Mouse (Mus musculus): ENCODE measurements around the gene Cyb561a3. TPM values are rescaled to one million over a fixed set of nuclear protein-coding genes. Genes with fewer than 3 reads are reported as not detected.

Cyb561a3 gene
- polyA plus RNA-seq, 1 experiment from 2014 or later, result 22.8 TPM

DNA sequence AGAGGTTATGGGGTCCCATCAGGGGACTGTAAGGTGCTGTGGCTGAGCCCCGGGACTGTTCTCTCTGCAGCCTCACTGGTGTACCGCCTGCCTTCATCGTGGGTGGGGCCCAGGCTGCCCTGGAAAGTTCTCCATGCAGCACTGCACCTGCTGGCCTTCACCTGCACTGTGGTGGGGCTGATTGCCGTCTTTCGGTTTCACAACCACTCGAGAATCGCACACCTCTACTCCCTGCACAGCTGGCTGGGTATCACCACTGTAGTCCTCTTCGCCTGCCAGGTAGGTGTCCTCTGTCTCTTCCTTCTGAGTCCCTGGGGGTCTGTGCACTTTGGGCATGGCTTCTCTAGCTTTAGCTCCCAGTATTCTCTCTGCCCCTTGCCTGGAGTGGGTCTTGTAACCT lies 8.1 kb downstream of the Cyb561a3 start:
- Histone ChIP-seq H3K27ac (ENCODE audit: low read length) (no peak overlapping the region), H3K27me3 (ENCODE audit: control insufficient read depth, insufficient read depth, low read length) (no peaks in the 10 kb centered on the region), H3K36me3 (ENCODE audit: control insufficient read depth, insufficient read depth) (peaks cover 6% of the 10 kb centered on the region), H3K4me1 (ENCODE audit: control insufficient read depth, insufficient read depth, low read length) (no peaks in the 10 kb centered on the region; the same call in 1 of the 2 replicates), H3K4me2 (ENCODE audit: low read depth, low read length) (no peak overlapping the region), H3K9ac (ENCODE audit: low read length) (no peak overlapping the region), H3K4me3 (ENCODE audit: low read length) (no peak overlapping the region), H3K9me3 (replicated peaks; ENCODE audit: control insufficient read depth, low read length) (no peaks in the 10 kb centered on the region)
- no peak for ATAC-seq (replicated peaks; ENCODE audit: extremely low read depth, insufficient read depth, low FRiP score)
- 87% methylated on average over 8 of the region's 8 CpGs for WGBS

- Histone ChIP-seq H3K4me1 (ENCODE audit: control insufficient read depth, insufficient read depth, low read length) (no peaks in the 10 kb centered on the region; the same call in 1 of the 2 replicates), H3K4me2 (ENCODE audit: low read depth, low read length) (no peak overlapping the region), H3K36me3 (ENCODE audit: control insufficient read depth, insufficient read depth) (peaks cover 8% of the 10 kb centered on the region), H3K27me3 (ENCODE audit: control insufficient read depth, insufficient read depth, low read length) (no peaks in the 10 kb centered on the region), H3K27ac (ENCODE audit: low read length) (no peak overlapping the region), H3K9me3 (replicated peaks; ENCODE audit: control insufficient read depth, low read length) (no peaks in the 10 kb centered on the region), H3K4me3 (ENCODE audit: low read length) (no peak overlapping the region), H3K9ac (ENCODE audit: low read length) (no peak overlapping the region)
- no peak for ATAC-seq (replicated peaks; ENCODE audit: extremely low read depth, insufficient read depth, low FRiP score)
- WGBS, result 84% methylated on average over 8 of the region's 8 CpGs
Observed at GRCm38 (mm10) chr19:10587231-10587630, 10.3 kb downstream of the Cyb561a3 start.

- peaks cover 8% of the 10 kb centered on the region for H3K36me3 ChIP-seq (ENCODE audit: control insufficient read depth, insufficient read depth)
- H3K9me3 ChIP-seq (replicated peaks; ENCODE audit: control insufficient read depth, low read length), result no peaks in the 10 kb centered on the region
- no peaks in the 10 kb centered on the region for H3K27me3 ChIP-seq (ENCODE audit: control insufficient read depth, insufficient read depth, low read length)
- H3K4me2 ChIP-seq (ENCODE audit: low read depth, low read length), result no peak overlapping the region
- H3K4me3 ChIP-seq (ENCODE audit: low read length), result no peak overlapping the region
- no peaks in the 10 kb centered on the region for H3K4me1 ChIP-seq (ENCODE audit: control insufficient read depth, insufficient read depth, low read length)
- ATAC-seq (replicated peaks; ENCODE audit: extremely low read depth, insufficient read depth, low FRiP score), result no peak
- H3K9ac ChIP-seq (ENCODE audit: low read length), result no peak overlapping the region
- 63% methylated on average over 5 of the region's 5 CpGs for WGBS
- H3K27ac ChIP-seq (ENCODE audit: low read length), result no peak overlapping the region
Observed at GRCm38 (mm10) chr19:10589127-10589857, 12.3 kb downstream of the Cyb561a3 start.

GRCm38 (mm10) chr19:10590301-10590700 lies 13.3 kb downstream of the Cyb561a3 start:
- ATAC-seq (replicated peaks; ENCODE audit: extremely low read depth, insufficient read depth, low FRiP score), result no peak
- Histone ChIP-seq H3K9me3 (replicated peaks; ENCODE audit: control insufficient read depth, low read length) (no peaks in the 10 kb centered on the region), H3K4me3 (ENCODE audit: low read length) (no peak overlapping the region), H3K4me2 (ENCODE audit: low read depth, low read length) (no peak overlapping the region), H3K36me3 (ENCODE audit: control insufficient read depth, insufficient read depth) (peaks cover 6% of the 10 kb centered on the region), H3K9ac (ENCODE audit: low read length) (no peak overlapping the region), H3K4me1 (ENCODE audit: control insufficient read depth, insufficient read depth, low read length) (no peaks in the 10 kb centered on the region), H3K27ac (ENCODE audit: low read length) (no peak overlapping the region), H3K27me3 (ENCODE audit: control insufficient read depth, insufficient read depth, low read length) (no peaks in the 10 kb centered on the region)
- 70% methylated on average over 3 of the region's 3 CpGs for WGBS

GRCm38 (mm10) chr19:10591659-10592377 lies 14.8 kb downstream of the Cyb561a3 start:
- no peak overlapping the region for H3K4me3 ChIP-seq (ENCODE audit: low read length)
- H3K27ac ChIP-seq (ENCODE audit: low read length), result no peak overlapping the region
- H3K9ac ChIP-seq (ENCODE audit: low read length), result no peak overlapping the region
- no peak overlapping the region for H3K4me2 ChIP-seq (ENCODE audit: low read depth, low read length)
- WGBS, result 88% methylated on average over 6 of the region's 6 CpGs
- no peaks in the 10 kb centered on the region for H3K9me3 ChIP-seq (replicated peaks; ENCODE audit: control insufficient read depth, low read length)
- no peak for ATAC-seq (replicated peaks; ENCODE audit: extremely low read depth, insufficient read depth, low FRiP score)
- H3K4me1 ChIP-seq (ENCODE audit: control insufficient read depth, insufficient read depth, low read length), result no peaks in the 10 kb centered on the region
- H3K27me3 ChIP-seq (ENCODE audit: control insufficient read depth, insufficient read depth, low read length), result no peaks in the 10 kb centered on the region
- H3K36me3 ChIP-seq (ENCODE audit: control insufficient read depth, insufficient read depth), result peaks cover 6% of the 10 kb centered on the region

- Histone ChIP-seq H3K9me3 (replicated peaks; ENCODE audit: control insufficient read depth, low read length) (no peaks in the 10 kb centered on the region), H3K4me1 (ENCODE audit: control insufficient read depth, insufficient read depth, low read length) (peaks cover 9% of the 10 kb centered on the region; the same call in 1 of the 2 replicates), H3K9ac (ENCODE audit: low read length) (no peak overlapping the region), H3K4me2 (ENCODE audit: low read depth, low read length) (no peak overlapping the region), H3K36me3 (ENCODE audit: control insufficient read depth, insufficient read depth) (no peaks in the 10 kb centered on the region), H3K27ac (ENCODE audit: low read length) (no peak overlapping the region), H3K4me3 (ENCODE audit: low read length) (no peak overlapping the region), H3K27me3 (ENCODE audit: control insufficient read depth, insufficient read depth, low read length) (no peaks in the 10 kb centered on the region)
- no peak for ATAC-seq (replicated peaks; ENCODE audit: extremely low read depth, insufficient read depth, low FRiP score)
- WGBS, result 31% methylated on average over 3 of the region's 3 CpGs
Observed at GRCm38 (mm10) chr19:10598188-10598587, 21.2 kb downstream of the Cyb561a3 start.

- H3K27me3 ChIP-seq (ENCODE audit: control insufficient read depth, insufficient read depth, low read length), result no peaks in the 10 kb centered on the region
- no peak for ATAC-seq (replicated peaks; ENCODE audit: extremely low read depth, insufficient read depth, low FRiP score)
- WGBS, result 83% methylated on average over 2 of the region's 2 CpGs
Observed at GRCm38 (mm10) chr19:10599648-10600047, 22.7 kb downstream of the Cyb561a3 start.

GRCm38 (mm10) chr19:10602247-10602769 lies 25.3 kb downstream of the Cyb561a3 start:
- 14% methylated on average over 6 of the region's 6 CpGs for WGBS
- H3K4me3 ChIP-seq (ENCODE audit: low read length), result peak overlapping the region; percentile 42
- no peaks in the 10 kb centered on the region for H3K36me3 ChIP-seq (ENCODE audit: control insufficient read depth, insufficient read depth)
- H3K4me1 ChIP-seq (ENCODE audit: control insufficient read depth, insufficient read depth, low read length), result peaks cover 21% of the 10 kb centered on the region
- H3K9ac ChIP-seq (ENCODE audit: low read length), result peak overlapping the region; percentile 72
- ATAC-seq (replicated peaks; ENCODE audit: extremely low read depth, insufficient read depth, low FRiP score), result no peak
- peak overlapping the region; percentile 86 for H3K27ac ChIP-seq (ENCODE audit: low read length)
- no peaks in the 10 kb centered on the region for H3K9me3 ChIP-seq (replicated peaks; ENCODE audit: control insufficient read depth, low read length)
- H3K4me2 ChIP-seq (ENCODE audit: low read depth, low read length), result peak overlapping the region; percentile 67
- H3K27me3 ChIP-seq (ENCODE audit: control insufficient read depth, insufficient read depth, low read length), result no peaks in the 10 kb centered on the region

More at GRCm38 (mm10) chr19:10599648-10600047, 22.7 kb downstream of the Cyb561a3 start:
- no peak overlapping the region for H3K4me2 ChIP-seq (ENCODE audit: low read depth, low read length)
- no peak overlapping the region for H3K4me3 ChIP-seq (ENCODE audit: low read length)
- no peak overlapping the region for H3K27ac ChIP-seq (ENCODE audit: low read length)
- H3K9ac ChIP-seq (ENCODE audit: low read length), result no peak overlapping the region
- no peaks in the 10 kb centered on the region for H3K9me3 ChIP-seq (replicated peaks; ENCODE audit: control insufficient read depth, low read length)
- no peaks in the 10 kb centered on the region for H3K36me3 ChIP-seq (ENCODE audit: control insufficient read depth, insufficient read depth)
- H3K4me1 ChIP-seq (ENCODE audit: control insufficient read depth, insufficient read depth, low read length), result peaks cover 11% of the 10 kb centered on the region

DNA sequence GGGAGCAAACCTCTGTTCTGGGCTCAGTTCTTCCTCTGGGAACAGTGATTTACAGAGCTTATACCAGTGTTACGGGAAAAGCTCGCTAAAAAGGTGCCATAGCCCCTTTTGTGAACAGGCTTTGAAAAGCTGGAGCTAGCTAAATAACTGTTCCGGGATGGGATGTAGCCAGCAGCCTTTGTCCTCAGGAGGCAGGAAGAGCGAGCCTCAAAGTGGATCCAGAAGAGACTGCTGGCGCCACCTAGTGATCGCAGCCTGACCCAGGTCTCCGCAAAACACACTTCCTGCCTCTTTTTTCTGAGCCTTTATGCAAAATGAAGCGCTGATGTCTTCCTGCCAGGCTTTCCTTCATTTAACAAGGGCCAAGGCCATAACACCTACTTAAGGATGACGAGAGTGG lies 25.8 kb downstream of the Cyb561a3 start:
- H3K9me3 ChIP-seq (replicated peaks; ENCODE audit: control insufficient read depth, low read length), result no peaks in the 10 kb centered on the region
- peak; percentile 53 for ATAC-seq (replicated peaks; ENCODE audit: extremely low read depth, insufficient read depth, low FRiP score)
- peaks cover 21% of the 10 kb centered on the region for H3K4me1 ChIP-seq (ENCODE audit: control insufficient read depth, insufficient read depth, low read length)
- peak overlapping the region; percentile 42 for H3K4me3 ChIP-seq (ENCODE audit: low read length)
- H3K4me2 ChIP-seq (ENCODE audit: low read depth, low read length), result peak overlapping the region; percentile 67
- H3K36me3 ChIP-seq (ENCODE audit: control insufficient read depth, insufficient read depth), result peaks cover 3% of the 10 kb centered on the region
- peak overlapping the region; percentile 72 for H3K9ac ChIP-seq (ENCODE audit: low read length)
- peak overlapping the region; percentile 86 for H3K27ac ChIP-seq (ENCODE audit: low read length)
- H3K27me3 ChIP-seq (ENCODE audit: control insufficient read depth, insufficient read depth, low read length), result no peaks in the 10 kb centered on the region
- WGBS, result 1% methylated on average over 9 of the region's 9 CpGs
